Mouse (Mus musculus) macrophage (primary cell): Measurements from ENCODE around the gene Tor2a. TPM values are rescaled to one million over a fixed set of nuclear protein-coding genes. Genes with fewer than 3 reads are reported as not detected.

ENCODE experiments used
- H3K27ac ChIP-seq: fragments of 350-480 bp; formaldehyde crosslinking; 2 replicates; pipeline ENCODE4 v1.9.0; 2021
- H3K36me3 ChIP-seq: fragments of 350-480 bp; formaldehyde crosslinking; 2 replicates; pipeline ENCODE4 v1.9.0; 2021; ENCODE audit errors: inconsistent target
- H3K4me3 ChIP-seq: fragments of 350-480 bp; formaldehyde crosslinking; 2 replicates; pipeline ENCODE4 v1.9.0; 2021; ENCODE audit errors: inconsistent target
- H3K79me2 ChIP-seq: fragments of 350-480 bp; formaldehyde crosslinking; 2 replicates; pipeline ENCODE4 v1.9.0; 2021; ENCODE audit errors: inconsistent target
- WGBS: methylation state at CpG from one replicate; pipeline ENCODE4 v1.1.7; 2026; ENCODE audit warnings: inconsistent platforms; ENCODE audit not compliant: missing documents; 5-methylcytosine and 5-hydroxymethylcytosine counted together
- polyA plus RNA-seq: library from polyadenylated mRNA; stranded (reverse); fragments of 250-400 nt; gene quantifications from 3 replicates; pipeline ENCODE4 v1.2.4, GENCODE M21; 2018; ENCODE audit warnings: inconsistent platforms
- total RNA-seq, 78 experiments: library from RNA; depleted of rRNA; stranded (reverse); fragments of 250-400 nt; gene quantifications; 1 replicate in 9 of 78; 2 replicates in 24 of 78; 3 replicates in 43 of 78; 4 replicates in 2 of 78; pipeline ENCODE4 v1.2.4; 2018; ENCODE audit warnings: inconsistent platforms in 56 of 78

Gene Tor2a
- total RNA-seq (2018; cell fraction: chromatin; rRNA removed): 10 to 100 TPM in 14 of 26 experiments, 1 to 10 TPM in 12; 3.3 to 28.6 (median 11.1) TPM
- 10 to 100 TPM; 25.3 to 48.3 (median 33.9) TPM for total RNA-seq (2018; cell fraction: cytosol; rRNA removed)
- 10 to 100 TPM in 25 of 26 experiments, 1 to 10 TPM in 1; 9.5 to 41.5 (median 20.7) TPM for total RNA-seq (2018; cell fraction: nucleus; rRNA removed)
- 19.2 to 50.7 TPM (median 39.7 TPM) in 3 replicates for polyA plus RNA-seq

GRCm38 (mm10) chr2:32757056-32757845 lies at the start of gene Tor2a:
Tor2a (plus strand) TSS chr2:32757234.
- H3K4me3 ChIP-seq: peak within 1 kb of the TSS; percentile 28
- H3K36me3 ChIP-seq: peaks cover 44% of the 10 kb centered on the region
- WGBS: 1% methylated on average over 57 of the region's 66 CpGs
- H3K79me2 ChIP-seq: no peaks in the 10 kb centered on the region; the same call in 1 of the 2 replicates
- no peak within 1 kb of the TSS for H3K27ac ChIP-seq

- 18% methylated on average over 3 of the region's 3 CpGs for WGBS
Observed at GRCm38 (mm10) chr2:32708643-32709042, 48.4 kb upstream of the Tor2a start.

GRCm38 (mm10) chr2:32709521-32710137 lies 47.4 kb upstream of the Tor2a start:
- Histone ChIP-seq H3K4me3 (no peak overlapping the region), H3K36me3 (peaks cover 50% of the 10 kb centered on the region)
- 86% methylated on average over 18 of the region's 20 CpGs for WGBS

More at GRCm38 (mm10) chr2:32708643-32709042, 48.4 kb upstream of the Tor2a start:
- H3K36me3 ChIP-seq: peaks cover 50% of the 10 kb centered on the region
- H3K27ac ChIP-seq: no peak overlapping the region
- peaks cover 60% of the 10 kb centered on the region for H3K79me2 ChIP-seq
- H3K4me3 ChIP-seq: no peak overlapping the region

GRCm38 (mm10) chr2:32710425-32710824 lies 46.6 kb upstream of the Tor2a start:
- Histone ChIP-seq H3K4me3 (peak overlapping the region; percentile 80; the same call in 1 of the 2 replicates), H3K36me3 (peaks cover 44% of the 10 kb centered on the region), H3K79me2 (peaks cover 60% of the 10 kb centered on the region), H3K27ac (peak overlapping the region; percentile 76)
- WGBS: 0% methylated on average over 5 of the region's 5 CpGs

More at GRCm38 (mm10) chr2:32709521-32710137, 47.4 kb upstream of the Tor2a start:
- Histone ChIP-seq H3K79me2 (peaks cover 60% of the 10 kb centered on the region), H3K27ac (peak overlapping the region; percentile 76)

GRCm38 (mm10) chr2:32711301-32712056 lies 45.6 kb upstream of the Tor2a start:
- Histone ChIP-seq H3K36me3 (peaks cover 34% of the 10 kb centered on the region), H3K4me3 (peak overlapping the region; percentile 80), H3K79me2 (peaks cover 57% of the 10 kb centered on the region), H3K27ac (peak overlapping the region; percentile 76)
- WGBS: 25% methylated on average over 9 of the region's 9 CpGs

- Histone ChIP-seq H3K27ac (peak overlapping the region; percentile 76), H3K36me3 (peaks cover 27% of the 10 kb centered on the region), H3K4me3 (peak overlapping the region; percentile 80), H3K79me2 (peaks cover 50% of the 10 kb centered on the region)
- WGBS: under 1% methylated on average over 41 of the region's 41 CpGs
Observed at GRCm38 (mm10) chr2:32712108-32712551, 44.9 kb upstream of the Tor2a start.

- Histone ChIP-seq H3K27ac (peak overlapping the region; percentile 76; the same call in 1 of the 2 replicates), H3K36me3 (peaks cover 24% of the 10 kb centered on the region; the same call in 1 of the 2 replicates), H3K79me2 (peaks cover 46% of the 10 kb centered on the region), H3K4me3 (peak overlapping the region; percentile 80)
- under 1% methylated on average over 37 of the region's 44 CpGs for WGBS
Observed at GRCm38 (mm10) chr2:32712586-32712933, 44.5 kb upstream of the Tor2a start.

GRCm38 (mm10) chr2:32712934-32713817 lies 43.9 kb upstream of the Tor2a start, which contains the start of gene Cdk9:
Cdk9 (minus strand) TSS chr2:32713076.
- Histone ChIP-seq H3K36me3 (peaks cover 19% of the 10 kb centered on the region; the same call in 1 of the 2 replicates), H3K4me3 (peak within 1 kb of the TSS; percentile 80), H3K79me2 (peaks cover 40% of the 10 kb centered on the region), H3K27ac (peak within 1 kb of the TSS; percentile 98)
- WGBS: under 1% methylated on average over 52 of the region's 79 CpGs

GRCm38 (mm10) chr2:32714117-32714986 lies 42.7 kb upstream of the Tor2a start:
- peaks cover 28% of the 10 kb centered on the region for H3K79me2 ChIP-seq
- peak overlapping the region; percentile 98 for H3K27ac ChIP-seq
- no peak overlapping the region; the same call in 1 of the 2 replicates for H3K4me3 ChIP-seq
- peaks cover 8% of the 10 kb centered on the region; the same call in 1 of the 2 replicates for H3K36me3 ChIP-seq
- 25% methylated on average over 11 of the region's 11 CpGs for WGBS

- no peak overlapping the region for H3K4me3 ChIP-seq
- 0% methylated on average over 4 of the region's 4 CpGs for WGBS
- peaks cover 22% of the 10 kb centered on the region for H3K79me2 ChIP-seq
- H3K27ac ChIP-seq: peak overlapping the region; percentile 98
- H3K36me3 ChIP-seq: peaks cover 2% of the 10 kb centered on the region; the same call in 1 of the 2 replicates
Observed at GRCm38 (mm10) chr2:32714987-32715425, 42.0 kb upstream of the Tor2a start.

- Histone ChIP-seq H3K27ac (peak overlapping the region; percentile 22; the same call in 1 of the 2 replicates), H3K36me3 (no peaks in the 10 kb centered on the region), H3K4me3 (no peak overlapping the region), H3K79me2 (peaks cover 36% of the 10 kb centered on the region)
- WGBS: 61% methylated on average over 9 of the region's 9 CpGs
Observed at GRCm38 (mm10) chr2:32718761-32719160, 38.3 kb upstream of the Tor2a start.

- no peak overlapping the region for H3K4me3 ChIP-seq
- H3K27ac ChIP-seq: 0 out of 2 replicates have a peak overlapping the region, but pooled peaks have one; percentile 70
- peaks cover 4% of the 10 kb centered on the region; the same call in 1 of the 2 replicates for H3K36me3 ChIP-seq
- WGBS: 92% methylated on average over 3 of the region's 3 CpGs
- H3K79me2 ChIP-seq: peaks cover 48% of the 10 kb centered on the region
Observed at GRCm38 (mm10) chr2:32720053-32720452, 37.0 kb upstream of the Tor2a start.
